Mouse (Mus musculus) 3134 (cell line): ENCODE results near the gene Sdccag8.

Source experiments
- DNase-seq: peaks from one replicate; pipeline ENCODE4 v3.0.0-alpha.2; 2011; ENCODE audit warnings: low spot score; ENCODE audit not compliant: insufficient read length; ENCODE audit errors: extremely low read depth

The Sdccag8 gene

GRCm38 (mm10) chr1:177038383-177038782 lies 223.9 kb downstream of the Sdccag8 start:
- DNase-seq = no peak

- no peak for DNase-seq
Measured at GRCm38 (mm10) chr1:177039093-177039674, 224.7 kb downstream of the Sdccag8 start.

GRCm38 (mm10) chr1:177040058-177040457 lies 225.6 kb downstream of the Sdccag8 start:
- no peak for DNase-seq

GRCm38 (mm10) chr1:177045885-177046284 lies 231.4 kb downstream of the Sdccag8 start:
- DNase-seq = no peak

- no peak for DNase-seq
Measured at GRCm38 (mm10) chr1:177046963-177047362, 232.5 kb downstream of the Sdccag8 start.

GRCm38 (mm10) chr1:177048773-177049172 lies 234.3 kb downstream of the Sdccag8 start:
- no peak for DNase-seq

GRCm38 (mm10) chr1:177051366-177051963 lies 237.0 kb downstream of the Sdccag8 start:
- no peak for DNase-seq

- DNase-seq = no peak
Measured at GRCm38 (mm10) chr1:177054891-177055290, 240.4 kb downstream of the Sdccag8 start.

GRCm38 (mm10) chr1:177061761-177062160 lies 247.3 kb downstream of the Sdccag8 start:
- DNase-seq = no peak

GRCm38 (mm10) chr1:177065732-177066131 lies 251.3 kb downstream of the Sdccag8 start:
- no peak for DNase-seq

GRCm38 (mm10) chr1:177067123-177067646 lies 252.7 kb downstream of the Sdccag8 start:
- DNase-seq = no peak

- no peak for DNase-seq
Measured at GRCm38 (mm10) chr1:177069161-177069560, 254.7 kb downstream of the Sdccag8 start.
